Mouse (Mus musculus): ENCODE results near the gene Sumo1. TPM values are rescaled to one million over a fixed set of nuclear protein-coding genes. Genes with fewer than 3 reads are reported as not detected.

The Sumo1 gene
- polyA plus RNA-seq, 1 experiment from 2014 or later: 412 TPM

GRCm38 (mm10) chr1:59540537-59541148, 130.0 kb downstream of the Sumo1 start:
- ATAC-seq (ENCODE audit: insufficient read depth): no peak
- Histone ChIP-seq H3K9ac (no peak overlapping the region), H3K27me3 (ENCODE audit: insufficient read depth, low read length) (no peaks in the 10 kb centered on the region), H3K4me2 (no peak overlapping the region), H3K27ac (ENCODE audit: low read depth) (no peak overlapping the region), H3K4me1 (ENCODE audit: insufficient read depth) (no peaks in the 10 kb centered on the region), H3K36me3 (ENCODE audit: insufficient read depth) (no peaks in the 10 kb centered on the region), H3K4me3 (ENCODE audit: low read depth, low read length) (no peak overlapping the region), H3K9me3 (ENCODE audit: low read depth, low read length) (no peaks in the 10 kb centered on the region)
- DNase-seq: no peak
- no peak for TF ChIP-seq CTCF (IDR thresholded peaks at IDR 0.05; ENCODE audit: low read depth)
- WGBS: 86% methylated on average over 19 of the region's 19 CpGs

GRCm38 (mm10) chr1:59538381-59538780, 132.3 kb downstream of the Sumo1 start:
- H3K4me2 ChIP-seq: no peak overlapping the region
- TF ChIP-seq CTCF (IDR thresholded peaks at IDR 0.05; ENCODE audit: low read depth): no peak
- no peaks in the 10 kb centered on the region for H3K27me3 ChIP-seq (ENCODE audit: insufficient read depth, low read length)
- WGBS: 93% methylated on average over 5 of the region's 5 CpGs
- ATAC-seq (ENCODE audit: insufficient read depth) (no peak), DNase-seq (no peak)
- H3K4me1 ChIP-seq (ENCODE audit: insufficient read depth): no peaks in the 10 kb centered on the region
- H3K36me3 ChIP-seq (ENCODE audit: insufficient read depth): no peaks in the 10 kb centered on the region
- H3K9me3 ChIP-seq (ENCODE audit: low read depth, low read length): no peaks in the 10 kb centered on the region
- no peak overlapping the region for H3K9ac ChIP-seq
- no peak overlapping the region for H3K27ac ChIP-seq (ENCODE audit: low read depth)
- no peak overlapping the region for H3K4me3 ChIP-seq (ENCODE audit: low read depth, low read length)

Other genes with a start within 250 kb of the Sumo1 start
- gene Fzd7, start 188.4 kb downstream of the Sumo1 start, polyA plus RNA-seq (2014; fragmentation: Nextera tagmentation; extraction: Ambion mirVana): 21.7 and 22.7 TPM in 2 replicates
- 0.41 TPM in 1 of 2 replicates, not detected in the other for gene Gm973, start 154.6 kb downstream of the Sumo1 start, polyA plus RNA-seq (2014; fragmentation: Nextera tagmentation; extraction: Ambion mirVana)
- gene Nop58, start 14.1 kb upstream of the Sumo1 start, polyA plus RNA-seq (2014; fragmentation: Nextera tagmentation; extraction: Ambion mirVana): 272 and 284 TPM in 2 replicates
- 14.4 and 14.7 TPM in 2 replicates for gene Bmpr2, start 92.6 kb upstream of the Sumo1 start, polyA plus RNA-seq (2014; fragmentation: Nextera tagmentation; extraction: Ambion mirVana)
- gene Fam117b, start 242.2 kb upstream of the Sumo1 start, polyA plus RNA-seq (2014; fragmentation: Nextera tagmentation; extraction: Ambion mirVana): 18.7 TPM in 2 replicates

All from lung, embryonic 14.5 days (tissue).